Mouse (Mus musculus) CD4-positive naive resting alpha-beta T cell, adult 76 days (primary cell): ENCODE results near the gene Cyp27b1. TPM values are rescaled to one million over a fixed set of nuclear protein-coding genes. Genes with fewer than 3 reads are reported as not detected.

Source experiments
- total RNA-seq: library from RNA; stranded (reverse); gene quantifications from one replicate; pipeline ENCODE4 v1.2.4, GENCODE M21; 2023

Gene Cyp27b1
- total RNA-seq, result 0.67 TPM

GRCm38 (mm10) chr10:127047954-127048353 lies at the start of gene Cyp27b1:
Gene Cyp27b1 (plus strand): TSS chr10:127048250.

GRCm38 (mm10) chr10:127000529-127000928 lies 47.5 kb upstream of the Cyp27b1 start, which contains the start of gene Avil:
Gene Avil (plus strand): TSS chr10:127000709.

DNA sequence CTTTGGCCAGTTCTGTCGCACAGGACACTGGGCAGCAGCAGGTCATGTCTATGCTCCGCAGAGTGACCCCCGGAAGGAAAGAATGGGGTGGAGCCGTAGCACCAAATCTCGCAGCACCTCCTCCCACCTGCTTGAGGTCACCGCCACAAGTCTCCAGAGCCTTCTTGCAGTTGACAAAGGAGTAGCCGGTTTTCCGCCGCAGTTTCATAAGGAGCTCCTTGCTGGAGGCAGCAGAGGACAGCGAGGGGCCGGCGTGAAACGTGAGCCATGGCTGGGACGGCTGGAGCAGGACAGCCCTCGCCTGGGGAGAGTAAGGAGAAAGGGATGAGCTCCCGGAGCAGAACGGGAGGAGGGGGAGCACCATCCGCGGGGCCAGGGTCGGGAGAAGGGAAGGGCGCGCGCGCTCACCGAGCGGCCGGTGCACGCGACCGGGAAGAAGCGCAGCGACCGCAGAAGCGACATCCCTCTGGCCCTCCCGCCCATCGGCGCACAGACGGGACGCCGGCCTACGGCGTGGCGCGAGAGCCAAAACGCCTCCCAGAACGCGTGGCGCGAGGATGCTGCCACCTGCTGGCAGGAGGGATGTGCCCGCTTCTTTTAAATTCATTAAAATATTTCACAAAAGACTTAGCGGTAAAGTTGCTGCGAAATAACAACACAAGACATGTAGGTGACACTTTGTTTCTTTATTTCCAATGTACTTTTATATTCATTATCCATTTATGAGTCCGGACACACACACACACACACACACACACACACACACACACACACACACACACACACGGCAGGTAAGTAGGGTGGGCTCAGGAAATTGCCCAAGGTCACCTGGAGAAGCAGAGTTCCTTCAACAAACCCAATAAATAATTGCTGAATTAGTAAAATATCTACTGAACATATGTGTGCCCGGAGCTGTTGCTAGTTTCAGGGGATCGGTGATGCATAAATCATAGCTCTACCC lies 17.4 kb upstream of the Cyp27b1 start, which contains the start of gene Tsfm:
Gene Tsfm (minus strand): TSS at position 505 of the 961 bp plus-strand sequence.

DNA sequence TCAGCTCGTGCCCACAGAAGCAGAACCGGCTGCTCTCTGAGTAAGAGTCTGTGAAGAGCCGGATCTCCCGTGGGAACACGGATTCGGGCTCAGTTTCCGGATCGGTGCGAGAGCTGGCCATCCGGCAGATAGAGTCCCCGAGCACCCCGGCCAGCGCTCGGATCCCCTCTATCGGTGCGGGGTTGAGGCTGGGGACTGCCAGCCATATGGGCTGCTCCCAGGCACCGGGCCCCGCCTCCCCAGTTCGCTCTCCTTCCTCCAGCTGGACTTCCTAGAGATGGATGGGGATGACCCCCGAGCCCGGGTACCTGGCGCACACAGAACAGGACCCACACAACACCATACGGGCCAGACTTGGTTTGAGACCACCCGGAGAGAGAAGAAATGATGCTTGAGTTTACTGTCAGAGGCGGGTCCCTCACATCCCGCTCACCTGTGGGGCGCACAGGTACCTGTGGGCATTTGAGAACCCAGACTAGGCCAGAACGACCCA lies 6.7 kb upstream of the Cyp27b1 start, which contains the start of the genes Mettl1 and Eef1akmt3:
Gene Mettl1 (plus strand): TSS at position 141 of the 493 bp plus-strand sequence.
Gene Eef1akmt3 (minus strand): TSS at position 240 of the 493 bp plus-strand sequence.

GRCm38 (mm10) chr10:127059968-127060916 lies 12.2 kb downstream of the Cyp27b1 start, which contains the start of gene March9:
Gene March9 (minus strand): TSS chr10:127060184.

GRCm38 (mm10) chr10:127063239-127063872 lies 15.3 kb downstream of the Cyp27b1 start, which contains the start of gene Cdk4:
Gene Cdk4 (plus strand): TSS chr10:127063534.

GRCm38 (mm10) chr10:127070190-127071121 lies 22.4 kb downstream of the Cyp27b1 start, which contains the start of gene Tspan31:
Gene Tspan31 (minus strand): TSS chr10:127070264.

GRCm38 (mm10) chr10:127075080-127075479 lies 27.0 kb downstream of the Cyp27b1 start, which contains the start of gene Agap2:
Gene Agap2 (plus strand): TSS chr10:127075284.

Other genes with a start within 250 kb of the Cyp27b1 start
- 6.4 TPM for gene Atp23, start 146.9 kb upstream of the Cyp27b1 start, total RNA-seq
- 104 TPM for gene Ctdsp2, start 69.5 kb upstream of the Cyp27b1 start, total RNA-seq
- gene Avil, start 47.5 kb upstream of the Cyp27b1 start, total RNA-seq, result 2.0 TPM
- 13.5 TPM for gene Tsfm, start 17.4 kb upstream of the Cyp27b1 start, total RNA-seq
- gene Mettl1, start 6.8 kb upstream of the Cyp27b1 start, total RNA-seq, result 22.7 TPM
- 0.53 TPM for gene Eef1akmt3, start 6.7 kb upstream of the Cyp27b1 start, total RNA-seq
- gene March9, start 11.9 kb downstream of the Cyp27b1 start, total RNA-seq, result 4.1 TPM
- gene Cdk4, start 15.3 kb downstream of the Cyp27b1 start, total RNA-seq, result 99.5 TPM
- gene Tspan31, start 22.0 kb downstream of the Cyp27b1 start, total RNA-seq, result 9.4 TPM
- gene Agap2, start 27.0 kb downstream of the Cyp27b1 start, total RNA-seq, result 142 TPM
- 91.1 TPM for gene Os9, start 72.9 kb downstream of the Cyp27b1 start, total RNA-seq
- 563 TPM for gene B4galnt1, start 117.0 kb downstream of the Cyp27b1 start, total RNA-seq
- gene Slc26a10, start 132.4 kb downstream of the Cyp27b1 start, total RNA-seq, result not detected
- gene Arhgef25, start 141.8 kb downstream of the Cyp27b1 start, total RNA-seq, result not detected
- gene Dtx3, start 147.5 kb downstream of the Cyp27b1 start, total RNA-seq, result 59.7 TPM
- gene Pip4k2c, start 163.3 kb downstream of the Cyp27b1 start, total RNA-seq, result 43.6 TPM
- gene Kif5a, start 215.1 kb downstream of the Cyp27b1 start, total RNA-seq, result 0.12 TPM
- gene Dctn2, start 218.1 kb downstream of the Cyp27b1 start, total RNA-seq, result 115 TPM
- 103 TPM for gene Mbd6, start 240.8 kb downstream of the Cyp27b1 start, total RNA-seq